Mouse (Mus musculus) B cell, adult (primary cell): ENCODE results near the gene Cadps. TPM values are rescaled to one million over a fixed set of nuclear protein-coding genes. Genes with fewer than 3 reads are reported as not detected.

Source experiments
- total RNA-seq: library from RNA; stranded (reverse); gene quantifications from 4 replicates; pipeline ENCODE4 v1.2.4, GENCODE M21; 2023; ENCODE audit not compliant: inconsistent age

Cadps gene
- not detected in 4 replicates for total RNA-seq

DNA sequence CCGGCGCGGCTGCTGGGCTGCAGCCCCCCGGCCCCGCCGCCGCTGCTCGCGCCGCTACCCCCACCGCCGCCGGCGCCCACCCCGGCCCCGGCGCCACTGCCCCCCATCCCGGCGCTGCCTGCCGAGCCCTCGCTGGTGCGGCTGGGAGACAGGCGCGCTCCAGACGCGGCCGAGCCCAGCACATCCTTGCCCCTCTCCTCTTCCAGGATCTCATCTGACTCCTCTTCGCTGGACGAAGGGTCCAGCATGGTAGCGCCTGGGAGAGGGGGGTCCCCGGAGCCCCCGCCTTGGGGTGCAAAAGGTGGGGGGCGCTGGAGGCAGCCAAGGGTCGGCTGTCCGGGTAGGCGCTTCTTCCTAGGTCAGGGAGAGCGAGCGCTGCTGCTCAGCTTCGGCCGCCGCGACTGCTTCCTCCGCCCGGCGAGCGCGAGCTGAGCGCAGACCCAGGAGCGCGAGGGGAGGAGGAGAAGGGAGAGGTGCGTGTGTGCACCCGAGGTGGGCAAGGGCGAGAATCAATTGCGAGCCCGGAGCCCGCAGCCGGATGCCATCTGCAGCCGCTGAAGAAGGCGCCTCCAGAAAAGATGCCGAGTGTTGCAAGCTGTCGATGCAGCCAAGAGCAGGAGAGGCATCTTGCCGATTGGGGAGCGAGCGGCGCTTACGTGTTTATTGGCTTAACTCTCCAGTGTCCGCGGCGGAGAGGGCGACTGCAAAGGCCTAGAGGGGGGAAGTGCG, at the start of gene Cadps:
TSS of gene Cadps (minus strand) at position 589 of the 729 bp plus-strand sequence.

DNA sequence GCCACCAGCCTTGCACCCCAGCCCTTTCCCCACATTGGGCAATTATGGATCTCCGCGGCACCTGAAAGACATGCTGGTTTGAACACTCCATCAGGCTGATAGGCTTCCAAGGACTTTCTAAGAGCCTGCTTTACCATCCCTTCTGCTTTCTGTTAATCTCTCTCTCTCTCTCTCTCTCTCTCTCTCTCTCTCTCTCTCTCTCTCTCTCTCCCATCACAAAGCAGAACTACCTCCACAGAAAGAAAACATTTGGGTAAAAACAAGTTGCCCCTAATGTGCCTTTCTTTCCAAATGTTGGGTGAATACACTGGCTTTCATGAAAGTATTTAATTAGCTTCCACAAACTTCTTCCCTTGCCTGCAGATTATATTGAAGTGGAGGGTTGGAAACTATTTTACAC, 474.8 kb downstream of the Cadps start, which contains the start of gene Fezf2:
TSS of gene Fezf2 (minus strand) at position 101 of the 400 bp plus-strand sequence.

